Mouse (Mus musculus) central nervous system, embryonic 11.5 days (tissue): ENCODE measurements around the gene Pcmt1. TPM values are rescaled to one million over a fixed set of nuclear protein-coding genes. Genes with fewer than 3 reads are reported as not detected.

Experiments
- polyA plus RNA-seq: library from polyadenylated mRNA; depleted of rRNA; stranded (reverse); fragments of >200 nt; gene quantifications from 2 replicates; pipeline ENCODE4 v1.2.3, GENCODE M21; 2012; rRNA removed

The Pcmt1 gene
- polyA plus RNA-seq, result 76.8 and 85.6 TPM in 2 replicates

GRCm38 (mm10) chr10:7680731-7681301 is at the start of gene Pcmt1, which contains the start of gene Lats1:
Gene Pcmt1, minus strand, starts transcription at chr10:7681136.
Gene Lats1, plus strand, starts transcription at chr10:7681214.

GRCm38 (mm10) chr10:7725751-7726500 is 45.0 kb upstream of the Pcmt1 start, which contains the start of gene Katna1:
Gene Katna1, plus strand, starts transcription at chr10:7726000.

GRCm38 (mm10) chr10:7667342-7667802 is 13.6 kb downstream of the Pcmt1 start, which contains the start of gene Nup43:
Gene Nup43, plus strand, starts transcription at chr10:7667503.

GRCm38 (mm10) chr10:7589592-7590233 is 91.2 kb downstream of the Pcmt1 start, which contains the start of gene Lrp11:
Gene Lrp11, plus strand, starts transcription at chr10:7589800.

Other genes starting within 250 kb of the Pcmt1 start
- gene Ulbp1, start 207.5 kb downstream of the Pcmt1 start, polyA plus RNA-seq, result 1.6 and 2.1 TPM in 2 replicates
- 9.8 and 13.8 TPM in 2 replicates for gene Lrp11, start 91.3 kb downstream of the Pcmt1 start, polyA plus RNA-seq
- gene Nup43, start 13.6 kb downstream of the Pcmt1 start, polyA plus RNA-seq, result 52.0 and 61.5 TPM in 2 replicates
- 15.7 and 24.0 TPM in 2 replicates for gene Lats1, start 78 bp upstream of the Pcmt1 start, polyA plus RNA-seq
- 22.4 and 26.8 TPM in 2 replicates for gene Katna1, start 44.9 kb upstream of the Pcmt1 start, polyA plus RNA-seq
- 31.8 and 35.9 TPM in 2 replicates for gene Ginm1, start 111.7 kb upstream of the Pcmt1 start, polyA plus RNA-seq
- gene Ppil4, start 111.8 kb upstream of the Pcmt1 start, polyA plus RNA-seq, result 26.3 and 29.6 TPM in 2 replicates
- gene Zc3h12d, start 151.3 kb upstream of the Pcmt1 start, polyA plus RNA-seq, result 0.02 and 0.16 TPM in 2 replicates